Comparison of ENCODE assay signal across 24 mouse cellular contexts in the genomic region with DNA sequence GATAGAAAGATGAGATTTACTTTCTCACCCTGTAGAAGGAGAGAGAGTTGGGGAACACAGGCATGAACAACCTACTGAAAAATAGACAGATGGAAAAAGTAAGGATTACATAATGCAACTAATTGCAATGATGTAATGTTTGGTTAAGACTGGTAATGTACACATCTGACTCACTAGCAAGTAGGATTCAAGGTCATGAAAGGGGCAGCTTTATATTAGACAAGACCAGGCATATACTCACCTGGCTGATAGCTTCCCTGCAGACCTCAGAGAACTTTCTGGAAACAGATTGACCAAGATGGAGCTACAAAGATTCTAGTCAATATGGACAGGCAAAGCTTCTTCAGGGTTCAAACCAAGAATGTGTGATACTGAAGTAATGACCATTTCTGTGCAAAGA.
"Had no signal": no experiment of that assay in that cellular context is flagged by ENCODE, and none has a peak within 500 bp of the region (broad histone marks: within the 10 kb centered on the region; RNA-seq: fewer than 3 reads in every experiment).

No protein-coding gene starts in this region.

- H3K27me3 ChIP-seq: liver, embryonic 13.5 days; liver, embryonic 15.5 days; lung, embryonic 15.5 days; megakaryocyte, embryonic 14.5 days; midbrain, embryonic 13.5 days; midbrain, embryonic 15.5 days; neural tube, embryonic 13.5 days; neural tube, embryonic 15.5 days had no signal

- H3K4me2 ChIP-seq: liver, embryonic 13.5 days; liver, embryonic 15.5 days; lung, embryonic 15.5 days; midbrain, embryonic 11.5 days; midbrain, embryonic 13.5 days; midbrain, embryonic 15.5 days; neural tube, embryonic 13.5 days; neural tube, embryonic 15.5 days had no signal

- DNase-seq: liver, embryonic 13.5 days; liver, postnatal 0 days; lung, adult 2 months; lung, postnatal 14 days; lung, postnatal 36 days; retina, postnatal 1 day; right cerebral cortex, adult 18-20 months; right cerebral cortex, postnatal 25 days; right cerebral cortex, postnatal 4 days; spleen, adult 18-20 months; thymus, adult 18-20 months; thymus, postnatal 25 days; thymus, postnatal 4 days had no signal

- H3K36me3 ChIP-seq: liver, embryonic 13.5 days; liver, embryonic 15.5 days; lung, embryonic 15.5 days; midbrain, embryonic 13.5 days; midbrain, embryonic 15.5 days; neural tube, embryonic 13.5 days; neural tube, embryonic 15.5 days had no signal

- ATAC-seq: liver, postnatal 0 days; lung, postnatal 0 days; midbrain, embryonic 13.5 days; midbrain, embryonic 15.5 days had no signal

- H3K9ac ChIP-seq: liver, embryonic 13.5 days; liver, embryonic 15.5 days; liver, postnatal 0 days; lung, embryonic 15.5 days; midbrain, embryonic 13.5 days; midbrain, embryonic 15.5 days; neural tube, embryonic 13.5 days; neural tube, embryonic 15.5 days had no signal

- H3K9me3 ChIP-seq: liver, embryonic 13.5 days; liver, embryonic 15.5 days; lung, embryonic 15.5 days; megakaryocyte, embryonic 14.5 days; midbrain, embryonic 13.5 days; midbrain, embryonic 15.5 days; neural tube, embryonic 13.5 days; neural tube, embryonic 15.5 days had no signal

- H3K4me1 ChIP-seq: liver, embryonic 13.5 days; liver, embryonic 15.5 days; lung, embryonic 15.5 days; megakaryocyte, embryonic 14.5 days; midbrain, embryonic 13.5 days; midbrain, embryonic 15.5 days; neural tube, embryonic 13.5 days; neural tube, embryonic 15.5 days had no signal

- H3K27ac ChIP-seq: liver, embryonic 13.5 days; liver, embryonic 15.5 days; lung, embryonic 15.5 days; macrophage; midbrain, embryonic 13.5 days; midbrain, embryonic 15.5 days; neural tube, embryonic 13.5 days; neural tube, embryonic 15.5 days had no signal

- H3K4me3 ChIP-seq: liver, embryonic 13.5 days; liver, embryonic 15.5 days; lung, embryonic 15.5 days; megakaryocyte, embryonic 14.5 days; midbrain, embryonic 13.5 days; midbrain, embryonic 15.5 days; myocyte; neural tube, embryonic 13.5 days; neural tube, embryonic 15.5 days had no signal
